Mouse (Mus musculus): ENCODE measurements around the gene Pprc1.

Gene Pprc1

DNA sequence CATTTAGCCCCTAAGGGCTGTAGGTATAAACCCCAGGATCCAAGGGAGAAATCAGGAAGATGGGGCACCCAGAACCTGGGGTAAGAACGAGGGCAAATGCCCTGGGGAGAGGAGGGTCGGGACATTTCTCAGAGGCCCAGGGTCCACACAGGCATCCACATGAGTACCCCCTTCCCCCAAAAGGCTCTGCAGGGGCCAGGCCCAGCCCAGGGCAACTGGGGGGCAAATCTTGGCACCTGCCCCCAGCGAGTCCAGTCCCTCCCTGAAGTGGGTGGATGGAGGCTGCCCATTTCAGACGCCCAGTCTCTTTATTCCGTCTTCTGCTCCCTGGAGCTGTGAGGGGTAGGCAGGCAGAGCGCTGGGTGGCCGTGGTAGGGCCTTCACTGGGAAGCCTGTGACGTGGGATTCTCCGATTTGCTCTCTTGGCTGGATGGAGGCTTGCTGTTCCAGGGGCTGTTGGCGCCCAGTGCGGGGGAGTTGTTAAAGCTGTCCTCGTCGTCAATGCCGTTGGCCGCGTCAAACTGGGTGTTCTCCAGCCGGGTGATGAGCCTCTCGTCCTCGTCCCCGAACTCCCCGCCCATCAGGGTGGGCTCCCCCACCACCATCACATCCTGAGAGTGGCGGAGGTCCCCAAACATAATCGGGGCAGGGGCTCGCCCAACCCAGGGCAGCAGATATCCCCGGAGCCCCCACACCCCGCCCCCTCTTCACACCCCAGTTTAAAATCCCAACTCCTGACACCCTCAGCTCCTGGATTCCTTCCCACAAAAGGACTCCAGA, 11.8 kb upstream of the Pprc1 start:
- intact Hi-C loops (cut with DNase I), result no loop called here

DNA sequence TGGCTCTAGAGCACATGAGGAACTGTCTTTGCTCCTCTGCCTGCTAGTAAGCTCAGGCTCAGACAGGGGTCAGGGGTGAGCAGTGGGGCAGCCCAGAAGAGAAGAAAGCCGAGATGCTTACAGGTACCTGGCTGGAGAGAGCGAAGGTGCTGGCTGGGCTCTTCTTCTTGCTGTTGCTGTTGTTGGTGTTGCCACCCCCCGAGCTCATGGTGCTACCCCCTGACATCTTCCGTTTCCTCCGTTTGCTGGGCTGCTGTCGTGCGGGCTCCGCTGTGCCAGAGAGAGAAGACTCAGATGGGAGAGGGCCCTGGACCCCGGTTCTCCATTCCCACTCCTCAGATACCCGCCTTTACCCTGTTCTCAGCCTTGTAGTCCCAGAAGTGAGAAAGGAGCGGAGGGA, 10.8 kb upstream of the Pprc1 start:
- intact Hi-C loops (cut with DNase I), result no loop called here

DNA sequence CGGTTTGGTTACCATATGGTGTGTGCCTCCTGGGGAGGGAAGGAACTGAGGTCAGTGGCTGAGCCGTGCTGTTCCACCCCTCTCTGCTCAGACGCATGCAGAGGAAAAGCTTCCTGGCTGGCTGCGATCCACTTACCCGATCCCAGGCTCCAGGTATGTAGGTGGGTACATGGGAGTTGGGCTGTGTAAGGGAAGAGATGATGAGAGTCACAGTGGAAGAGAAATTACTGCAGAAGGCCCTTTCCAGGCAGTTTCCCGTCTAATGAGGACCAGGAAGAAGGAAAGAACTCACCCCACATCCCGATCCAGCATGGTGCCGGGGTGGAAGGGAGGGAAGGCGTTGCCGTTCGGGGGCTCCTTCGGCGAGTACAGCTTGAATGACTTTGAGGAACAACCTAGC, 8.7 kb upstream of the Pprc1 start:
- intact Hi-C loops (cut with DNase I), result no loop called here

- intact Hi-C loops (cut with DNase I), result no loop called here
These were observed 8.0 kb upstream of the Pprc1 start for GRCm38 (mm10) chr19:46036477-46037242.

- intact Hi-C loops (cut with DNase I), result no loop called here
These were observed 7.3 kb upstream of the Pprc1 start for GRCm38 (mm10) chr19:46037243-46037924.

DNA sequence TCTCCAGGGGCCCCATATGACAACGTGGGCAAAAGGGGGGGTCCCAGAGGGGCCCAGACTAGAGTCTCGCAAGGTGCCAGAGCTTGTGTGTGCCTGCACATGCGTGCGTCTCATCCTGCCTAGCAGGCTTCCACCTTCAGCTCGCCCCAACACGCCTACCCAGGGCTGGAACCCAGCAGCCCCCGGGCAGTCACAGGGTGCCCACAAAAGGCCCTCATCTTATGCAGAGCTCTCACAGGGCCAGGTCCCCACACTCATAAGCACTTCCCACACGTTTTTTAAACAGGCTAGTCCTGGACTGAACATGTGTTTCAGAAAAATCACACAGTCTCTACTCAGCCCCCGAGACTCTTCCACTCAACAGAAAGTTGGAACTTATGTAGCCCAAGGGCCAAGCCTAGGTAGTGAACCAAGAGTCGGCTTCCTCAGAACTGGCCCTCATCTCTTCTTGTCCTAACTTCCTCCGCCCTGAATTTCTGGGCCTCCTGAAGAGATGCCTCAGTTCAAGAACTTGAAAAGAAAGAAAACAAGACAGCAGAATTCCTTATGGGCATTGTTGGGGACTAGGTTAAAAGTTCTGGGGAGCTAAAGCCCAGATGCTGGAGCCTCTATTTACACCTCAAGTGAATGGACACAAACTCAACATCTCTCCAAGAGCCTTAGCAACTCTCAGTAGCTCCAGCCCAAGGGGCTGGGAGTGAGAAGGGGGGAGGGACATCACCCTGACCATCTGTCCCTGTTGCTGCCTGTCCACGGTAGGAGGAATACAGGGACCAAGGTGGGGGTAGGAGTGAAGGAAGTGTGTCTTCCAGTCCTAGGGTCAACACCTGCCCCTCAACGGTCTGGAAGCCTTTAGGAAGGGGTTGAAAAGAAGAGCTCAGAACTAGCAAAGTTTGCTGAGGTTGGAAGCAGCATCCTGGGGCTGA, 6.5 kb upstream of the Pprc1 start:
- intact Hi-C loops (cut with DNase I), result no loop called here

GRCm38 (mm10) chr19:46038851-46039260, 5.8 kb upstream of the Pprc1 start:
- intact Hi-C loops (cut with DNase I), result no loop called here

DNA sequence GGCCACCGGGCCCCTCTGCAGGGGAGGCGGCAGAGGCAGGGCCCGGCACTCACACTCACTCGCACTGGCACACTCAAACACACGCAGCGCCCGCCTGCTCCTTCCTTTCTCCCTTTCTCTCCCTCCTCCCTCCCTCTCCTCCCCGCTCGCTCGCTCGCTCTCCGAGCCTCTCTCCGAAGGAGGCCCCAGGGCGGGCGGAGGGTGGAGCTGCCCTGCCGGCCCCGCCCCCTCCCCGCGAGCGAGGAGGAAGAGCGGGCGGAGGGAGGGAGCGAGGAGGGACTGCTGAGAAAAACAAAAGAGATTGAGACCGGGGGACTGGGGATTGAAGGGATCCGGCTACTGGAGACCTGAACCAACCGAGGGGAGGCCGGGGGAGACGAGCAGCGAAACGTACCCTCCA, 5.2 kb upstream of the Pprc1 start:
- intact Hi-C loops (cut with DNase I), result no loop called here

DNA sequence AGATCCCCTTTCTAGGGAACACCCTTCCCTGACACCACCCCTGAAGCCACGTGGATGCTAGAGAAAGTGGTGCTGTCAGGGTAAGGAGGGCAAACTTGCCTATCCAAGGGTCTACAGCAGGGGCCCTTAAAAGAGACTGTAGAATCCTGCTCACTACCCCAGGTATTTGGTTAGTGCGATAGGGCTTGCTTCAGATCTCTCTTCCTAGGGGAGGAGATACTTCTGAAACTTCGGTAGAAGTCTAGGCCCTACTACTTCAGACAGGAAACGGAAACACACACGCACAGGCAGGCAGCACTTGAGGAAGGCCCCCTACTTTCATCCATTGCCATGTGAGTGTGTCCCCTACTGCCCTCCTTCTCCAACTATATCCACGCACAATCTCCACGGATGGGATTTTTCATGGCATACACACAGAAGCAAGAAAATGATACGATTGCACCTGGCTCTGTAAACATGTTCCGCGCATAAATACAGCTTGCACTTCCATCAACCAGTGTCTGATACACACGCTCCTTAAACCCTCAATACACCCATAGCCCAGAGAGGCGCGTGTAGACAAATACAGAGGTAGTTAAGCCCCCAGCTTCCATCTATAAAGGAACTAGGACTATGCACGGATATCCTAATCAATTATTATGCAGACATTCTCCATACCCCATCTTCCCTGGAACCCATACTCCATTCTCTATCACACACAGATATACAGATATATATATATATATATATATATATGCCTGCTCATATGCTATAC, 4.4 kb upstream of the Pprc1 start:
- intact Hi-C loops (cut with DNase I), result no loop called here

DNA sequence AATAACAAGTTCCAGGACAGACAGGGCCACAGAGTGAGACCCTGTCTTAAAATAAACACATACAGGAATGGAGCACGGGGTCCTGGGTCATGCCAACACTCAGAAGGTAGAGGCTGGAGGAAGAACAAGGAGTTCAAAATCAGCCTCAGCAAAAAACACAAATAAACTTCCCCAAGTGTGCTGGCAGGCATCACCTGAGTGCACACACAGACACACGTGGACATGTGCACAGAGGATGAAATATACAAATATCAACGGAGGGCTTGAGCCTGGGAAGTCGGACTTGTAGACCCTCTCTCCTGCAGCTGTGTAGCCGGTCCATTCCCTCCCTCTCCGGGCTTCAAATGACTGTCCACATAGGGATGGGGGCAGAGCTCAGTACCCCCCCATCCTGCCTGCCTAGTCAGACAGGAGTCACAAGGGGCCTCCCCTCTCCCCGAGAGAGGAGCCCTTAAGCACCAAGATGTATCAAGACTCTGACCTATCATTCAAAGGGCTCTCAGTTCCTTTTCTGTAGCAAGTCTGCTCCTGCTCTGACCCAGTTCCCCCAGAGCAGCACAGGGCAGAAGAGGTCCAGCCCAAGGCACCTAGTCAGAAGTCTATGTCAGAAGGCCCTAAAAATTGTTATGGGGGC, 3.3 kb upstream of the Pprc1 start:
- intact Hi-C loops (cut with DNase I), result no loop called here

GRCm38 (mm10) chr19:46041933-46042475, 2.7 kb upstream of the Pprc1 start:
- intact Hi-C loops (cut with DNase I), result no loop called here

- intact Hi-C loops (cut with DNase I), result no loop called here
These were observed 2.1 kb upstream of the Pprc1 start for GRCm38 (mm10) chr19:46042476-46043011.

DNA sequence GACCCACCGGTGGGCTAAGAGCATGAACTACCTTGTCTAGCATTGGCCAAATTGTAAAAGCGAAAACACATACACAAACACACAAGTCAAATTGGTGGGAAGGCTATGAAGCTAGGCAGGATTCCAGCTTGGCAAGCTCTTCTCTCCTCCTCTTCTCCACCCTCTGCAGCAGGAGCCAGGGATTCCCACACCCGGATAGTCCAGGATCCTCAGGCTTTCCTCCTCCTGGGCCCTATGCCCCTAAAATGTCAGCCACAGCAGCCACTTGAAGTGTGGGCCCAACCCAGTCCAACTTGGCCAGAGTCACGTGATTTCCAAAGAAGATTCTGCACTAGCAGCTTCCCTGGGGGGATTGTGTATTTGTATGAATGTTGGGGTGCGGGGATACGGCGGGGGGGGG, 1.3 kb upstream of the Pprc1 start:
- intact Hi-C loops (cut with DNase I), result no loop called here

GRCm38 (mm10) chr19:46044993-46045695, 458 bp downstream of the Pprc1 start, which contains the start of gene Ldb1:
Gene Ldb1, minus strand, starts transcription at chr19:46045214.
- intact Hi-C loops (cut with DNase I), result no loop called here

GRCm38 (mm10) chr19:46045696-46046311, 1.1 kb downstream of the Pprc1 start:
- intact Hi-C loops (cut with DNase I), result no loop called here

DNA sequence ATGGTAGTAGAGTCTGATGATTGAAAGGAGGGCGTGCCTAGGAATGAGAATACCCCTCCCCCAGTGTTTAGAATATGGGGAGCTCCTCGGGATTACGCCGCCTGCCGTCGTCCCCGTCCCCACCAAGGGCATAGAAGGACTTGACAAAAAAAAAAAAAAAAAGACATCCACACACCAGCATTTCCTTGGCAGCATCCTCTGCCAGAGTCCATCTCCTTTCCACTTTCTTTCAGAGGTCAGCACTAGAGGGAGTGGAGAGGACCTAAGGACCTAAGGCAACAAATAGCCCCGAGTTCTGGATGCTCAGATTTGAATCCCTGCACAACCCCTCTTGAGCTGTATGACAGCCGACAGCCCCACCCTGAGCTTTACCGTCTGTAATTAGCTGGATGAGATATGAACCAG, 1.9 kb downstream of the Pprc1 start:
- intact Hi-C loops (cut with DNase I), result no loop called here

DNA sequence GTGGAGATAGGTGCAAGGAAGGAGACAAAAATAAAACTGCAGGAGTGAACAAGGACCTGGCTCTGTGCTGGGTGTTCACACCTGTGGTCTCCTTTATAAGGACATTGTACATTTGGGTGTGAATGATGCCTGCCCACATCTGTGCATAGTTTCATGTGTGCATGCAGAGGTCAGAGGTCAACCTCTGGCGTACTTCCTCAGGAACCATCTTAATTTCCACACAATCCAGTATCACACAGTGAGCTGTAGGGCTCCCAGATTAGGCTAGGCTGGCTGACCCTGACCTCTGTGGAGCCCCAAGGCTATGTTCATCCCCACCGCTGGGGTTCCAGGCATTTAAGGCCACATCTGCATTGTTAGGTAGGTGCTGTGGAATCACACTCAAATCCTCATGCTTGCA, 2.7 kb downstream of the Pprc1 start:
- intact Hi-C loops (cut with DNase I), result no loop called here

DNA sequence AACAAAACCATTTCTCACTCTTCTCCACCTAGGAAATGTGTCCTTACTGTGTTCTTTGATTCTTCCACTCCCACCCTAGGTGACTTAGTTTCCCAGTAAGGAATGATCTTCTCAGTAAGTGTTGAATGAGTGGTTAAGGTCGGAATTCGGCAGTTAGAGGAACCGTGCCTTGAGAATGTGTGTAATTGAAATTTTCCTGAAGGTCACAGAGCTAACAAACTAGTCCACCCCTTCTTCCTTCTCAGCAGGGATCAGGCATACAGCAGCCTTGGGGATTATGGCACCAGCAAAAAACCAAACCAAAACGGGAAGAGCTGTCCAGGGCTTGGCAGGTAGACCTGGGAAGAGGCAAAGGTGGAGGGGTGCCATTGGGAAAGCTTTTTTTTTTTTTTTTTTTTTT, 4.4 kb downstream of the Pprc1 start:
- intact Hi-C loops (cut with DNase I), result no loop called here

Measured in adrenal gland (tissue).